Mouse (Mus musculus): ENCODE results near the gene Dhx32.

DNA sequence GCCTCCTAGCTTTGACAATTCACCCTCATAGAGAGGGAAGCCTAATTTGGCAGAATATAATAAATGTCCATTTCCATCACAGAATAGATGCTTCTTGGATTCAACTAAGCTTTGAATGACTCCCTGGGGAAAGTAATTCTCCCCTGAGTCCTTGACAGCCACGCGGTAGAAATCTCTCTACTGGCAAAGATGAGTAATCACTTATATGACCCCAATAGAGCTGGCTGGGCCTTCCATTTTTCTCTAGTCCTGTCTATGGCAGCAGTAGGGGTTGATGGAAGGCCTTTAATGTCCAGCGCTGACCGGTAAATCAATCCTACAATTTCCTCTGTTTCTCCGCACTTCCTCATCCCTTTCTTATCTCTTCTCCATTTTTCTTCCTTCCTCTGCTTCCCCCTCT lies 7.3 kb downstream of the Dhx32 start:
- no peak for TF ChIP-seq POLR2A (IDR thresholded peaks at IDR 0.05; ENCODE audit: control insufficient read depth, low read depth, low read length)
- no peak for TF ChIP-seq CTCF (IDR thresholded peaks at IDR 0.05; ENCODE audit: control insufficient read depth, insufficient read depth, insufficient replicate concordance, low read depth, low read length)
